Mouse (Mus musculus) natural killer cell, adult 2 months (primary cell): Measurements from ENCODE around the gene Map7.

Source experiments
- DNase-seq, 2 experiments: peaks; one replicate each; pipeline ENCODE4 v3.0.0; 2022; ENCODE audit warnings: low spot score in 2 of 2

Map7 gene

DNA sequence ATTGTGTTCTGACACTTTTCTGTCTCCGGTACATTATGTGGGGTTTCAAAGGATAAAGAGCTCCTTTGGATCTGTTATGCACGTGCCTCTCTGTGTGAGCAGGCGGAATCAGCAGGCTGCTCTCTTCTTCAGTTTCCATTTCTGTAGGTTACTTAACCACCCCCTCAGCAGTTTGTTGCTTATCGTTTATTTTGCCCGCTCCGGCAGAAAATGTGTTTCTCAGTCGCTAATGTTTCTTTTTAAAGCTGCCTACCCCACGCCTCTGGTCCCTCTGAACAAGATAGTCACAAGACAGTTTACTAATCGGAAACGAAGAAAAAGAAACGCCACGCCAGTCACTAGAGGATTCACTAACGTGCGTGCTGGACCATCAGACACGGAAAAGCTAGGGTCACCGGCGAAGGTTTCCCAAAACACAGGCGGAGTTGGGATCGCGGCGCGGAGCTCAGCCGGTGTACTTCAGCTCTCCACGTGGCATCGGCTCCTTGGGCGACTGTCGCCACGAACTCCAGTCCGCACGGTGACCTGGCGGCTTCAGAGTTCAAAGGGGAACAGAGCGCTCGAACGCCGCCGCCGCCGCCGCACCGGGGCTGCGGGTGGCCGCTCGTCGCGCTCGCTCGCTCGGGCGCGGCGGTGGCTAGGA, at the start of gene Map7:
Gene Map7 (plus strand): TSS at position 342 of the 643 bp plus-strand sequence.
- no peak for DNase-seq

DNA sequence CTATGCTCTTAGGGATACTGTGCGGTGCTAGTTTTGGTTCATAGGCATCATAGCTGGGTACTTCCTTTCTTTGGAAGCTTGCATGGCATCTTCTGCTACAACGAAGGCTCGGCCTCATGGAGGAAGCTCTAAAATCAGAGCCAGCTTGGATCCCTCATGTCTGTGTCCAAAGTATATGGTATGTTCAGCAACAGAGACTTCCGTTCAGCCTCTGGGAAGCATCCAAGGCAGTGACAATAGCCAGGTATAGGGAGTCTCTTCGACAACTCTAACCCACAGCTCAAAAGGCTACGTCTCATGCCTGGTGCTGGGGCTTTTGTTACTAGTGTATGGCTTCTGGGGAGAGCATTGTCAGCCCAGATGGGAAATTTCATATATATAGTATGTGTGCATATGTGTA, 46.8 kb upstream of the Map7 start:
- no peak for DNase-seq

DNA sequence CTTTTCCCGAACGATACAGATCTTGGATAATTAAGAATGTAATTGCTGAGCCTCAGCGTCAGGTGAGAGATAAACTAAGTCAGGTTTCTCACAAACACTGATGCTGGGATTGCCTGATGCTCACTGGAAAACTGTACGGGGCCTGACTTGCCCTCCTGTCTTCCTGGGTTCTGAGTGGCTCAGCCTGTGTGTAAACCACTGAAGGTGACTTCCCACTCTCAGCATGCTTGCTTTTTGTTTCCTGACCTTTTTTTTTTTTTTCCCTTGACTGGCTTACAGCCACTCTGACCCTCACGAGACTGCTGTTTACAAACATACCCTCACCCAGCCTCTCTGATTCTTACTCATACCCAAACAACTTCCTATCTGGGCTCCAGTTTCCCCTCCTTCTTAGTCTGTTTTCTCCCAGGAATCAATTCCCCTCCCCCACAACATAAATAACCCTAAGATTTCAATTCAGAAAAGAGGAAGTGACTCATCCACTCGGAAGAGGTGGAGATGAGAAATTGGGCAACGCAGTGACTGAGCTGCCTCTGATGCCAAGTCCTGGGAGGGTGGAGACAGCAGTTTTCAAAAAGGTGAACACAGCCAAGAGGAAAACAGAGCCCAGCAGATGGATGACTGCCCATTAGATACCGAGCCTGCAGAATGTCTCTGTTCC, 43.9 kb upstream of the Map7 start:
- peak; percentile 43 to 50 for DNase-seq

DNA sequence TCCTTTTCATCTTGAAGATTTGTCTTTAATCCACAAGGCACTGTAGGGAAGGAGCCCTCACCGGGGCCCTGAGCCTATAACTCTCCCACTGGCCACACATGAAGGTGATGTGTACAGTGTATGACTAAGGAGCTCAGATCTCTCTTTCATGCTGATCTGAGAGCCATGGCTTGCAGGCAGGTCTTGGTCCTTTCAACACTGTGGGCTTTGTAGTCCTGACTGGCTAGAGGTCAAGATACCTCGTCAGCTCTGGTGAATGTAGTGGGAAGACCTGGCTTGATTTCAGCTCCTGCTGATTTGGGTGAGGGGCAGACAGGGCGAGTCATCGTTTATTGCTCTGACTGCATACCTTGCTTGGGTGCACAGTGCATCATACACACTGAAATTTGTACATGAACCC, 42.7 kb upstream of the Map7 start:
- no peak for DNase-seq

DNA sequence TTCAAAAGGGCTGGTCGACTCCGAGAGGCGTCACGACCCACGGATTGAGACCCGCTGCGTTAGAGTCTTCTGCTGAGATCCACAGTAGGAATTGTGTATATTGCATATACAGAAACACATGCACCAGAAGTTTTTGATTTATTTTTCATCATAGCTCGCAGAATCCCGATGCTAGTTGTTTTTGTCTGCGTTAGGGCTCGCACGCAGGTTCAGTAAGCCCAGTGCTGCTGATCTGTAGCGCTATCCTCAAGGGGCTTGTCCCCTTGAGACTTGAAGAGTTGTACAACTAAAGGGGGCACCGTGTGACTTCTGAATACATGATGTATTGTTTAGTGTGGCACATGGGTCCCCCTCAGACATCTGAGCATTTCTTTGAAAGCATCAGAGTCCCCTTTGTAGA, 41.2 kb upstream of the Map7 start:
- no peak for DNase-seq

DNA sequence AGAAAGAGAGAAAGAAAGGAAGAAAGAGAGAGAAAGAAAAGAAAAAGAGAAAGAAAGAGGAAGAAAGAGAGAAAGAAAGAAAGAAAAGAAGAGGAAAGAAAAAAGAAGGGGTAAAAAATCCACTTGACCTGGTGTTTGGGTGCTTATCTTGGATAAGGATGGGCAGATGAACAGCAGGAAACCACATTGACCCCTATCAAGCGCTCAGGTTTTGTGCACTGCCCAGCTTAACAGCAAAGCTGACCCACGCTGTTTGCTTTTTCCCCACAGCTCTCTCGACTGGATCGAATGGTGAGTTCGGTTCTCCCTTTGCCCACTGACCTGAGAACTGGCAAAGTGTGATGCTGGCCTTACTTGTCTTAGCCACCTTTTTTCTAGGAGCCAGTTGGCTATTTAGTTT, 36.8 kb upstream of the Map7 start:
- DNase-seq: no peak

DNA sequence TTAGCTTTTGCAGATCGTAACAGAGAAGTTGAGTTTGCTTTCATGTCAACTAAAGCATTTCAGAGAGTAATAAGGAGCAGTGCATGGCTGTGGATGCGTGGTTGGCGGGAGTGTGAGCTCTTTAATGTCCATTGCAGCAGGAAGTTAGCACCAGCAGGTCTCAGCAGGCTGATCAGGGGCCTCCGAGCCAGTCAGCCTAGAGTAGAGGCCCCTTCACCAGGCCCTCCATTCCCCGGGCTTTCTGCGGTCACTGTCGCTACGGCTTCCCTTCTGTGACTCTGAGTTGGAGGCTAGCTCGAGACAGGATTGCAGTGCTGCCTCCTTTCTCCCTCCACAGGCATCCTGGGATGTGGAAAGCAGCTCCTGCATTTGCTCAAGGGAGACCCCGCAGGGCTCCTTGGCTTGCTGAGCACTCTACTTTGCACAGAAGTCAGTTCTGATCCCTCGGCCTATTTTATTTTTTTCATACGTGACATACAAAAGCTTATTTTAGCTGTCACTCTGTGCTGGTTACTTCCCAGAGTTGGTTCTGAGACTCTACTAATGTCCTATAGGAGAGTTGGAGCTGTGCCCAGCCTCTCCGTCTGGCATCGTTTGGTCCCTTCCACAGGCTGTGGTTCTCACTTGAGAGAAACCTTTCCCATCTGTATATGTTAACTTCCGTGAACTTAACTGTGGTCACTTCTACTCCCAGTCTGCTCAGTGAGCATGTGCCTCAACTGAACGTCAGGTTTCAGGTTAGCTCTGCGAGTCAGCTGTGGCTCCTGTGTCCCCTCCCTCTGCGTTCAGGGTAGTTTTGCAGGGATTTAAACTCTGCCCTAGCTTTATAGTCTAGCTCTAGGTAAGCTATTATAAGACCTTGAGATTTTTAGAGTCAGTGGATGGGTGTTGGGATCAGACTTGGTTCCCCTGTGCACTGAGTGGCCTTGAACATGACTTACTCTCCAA, 36.0 kb upstream of the Map7 start:
- DNase-seq: no peak

DNA sequence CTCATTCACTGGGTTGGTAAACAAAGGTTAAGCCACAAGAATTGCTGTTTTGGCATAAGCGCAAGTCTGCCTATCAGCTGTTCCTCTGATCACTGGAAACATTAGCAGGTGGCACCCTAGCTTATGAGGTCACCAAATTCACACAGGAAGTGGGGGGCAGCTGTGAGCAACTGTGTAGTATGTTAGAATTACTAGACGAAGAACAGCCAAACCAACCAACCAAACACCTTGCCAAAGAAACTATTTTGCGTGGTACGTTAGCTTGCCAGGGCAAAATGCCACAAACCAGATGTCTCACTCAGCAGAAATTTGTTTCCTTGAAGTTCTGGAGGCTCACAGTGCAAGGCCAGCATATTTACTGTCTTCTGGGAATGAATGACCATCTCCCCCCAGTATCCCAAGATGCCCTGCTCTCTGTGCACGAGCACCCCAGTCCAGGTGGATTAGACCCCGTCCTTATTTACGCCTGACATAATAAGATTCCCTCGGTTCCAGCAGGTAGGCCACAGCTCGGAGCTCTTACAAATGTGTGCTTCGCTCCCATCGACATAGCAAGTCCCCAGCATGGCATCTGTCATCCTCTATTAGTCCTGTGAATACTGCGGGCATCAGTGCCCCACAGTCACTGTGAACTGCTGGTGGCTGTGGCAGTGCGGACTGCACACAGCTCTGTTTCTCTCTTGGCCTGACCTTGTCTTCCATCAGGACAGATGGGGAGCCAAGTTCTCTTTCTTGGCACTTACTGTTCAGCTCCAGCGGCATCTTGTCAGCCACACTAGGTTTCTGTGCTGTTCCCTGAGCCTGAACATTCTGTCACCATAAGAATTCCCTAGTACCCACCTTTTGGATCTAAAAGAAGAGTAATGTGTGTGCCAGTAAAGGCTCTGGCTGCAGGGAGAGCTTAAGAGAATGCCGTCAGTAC, 28.5 kb upstream of the Map7 start:
- DNase-seq: peak; percentile 78 to 91

DNA sequence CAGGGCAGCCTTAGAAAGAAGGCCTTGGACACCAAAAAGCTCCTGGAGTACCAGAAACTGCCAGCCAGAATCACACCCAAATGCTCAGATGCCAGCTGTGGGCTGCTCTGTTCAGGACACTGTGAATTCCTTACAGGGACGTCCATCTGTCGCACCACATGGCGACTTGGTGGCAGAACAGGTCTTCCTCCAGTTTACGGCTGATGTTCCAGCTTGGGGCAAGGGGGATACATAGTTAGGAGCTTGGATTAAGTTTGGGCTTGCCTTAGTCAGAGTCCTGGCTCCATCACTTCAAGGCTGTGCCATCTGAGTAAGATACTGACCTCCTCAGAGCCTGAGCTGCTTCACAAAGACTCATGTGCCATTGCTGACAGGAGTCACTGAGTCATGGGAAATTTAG, 26.3 kb upstream of the Map7 start:
- no peak for DNase-seq

DNA sequence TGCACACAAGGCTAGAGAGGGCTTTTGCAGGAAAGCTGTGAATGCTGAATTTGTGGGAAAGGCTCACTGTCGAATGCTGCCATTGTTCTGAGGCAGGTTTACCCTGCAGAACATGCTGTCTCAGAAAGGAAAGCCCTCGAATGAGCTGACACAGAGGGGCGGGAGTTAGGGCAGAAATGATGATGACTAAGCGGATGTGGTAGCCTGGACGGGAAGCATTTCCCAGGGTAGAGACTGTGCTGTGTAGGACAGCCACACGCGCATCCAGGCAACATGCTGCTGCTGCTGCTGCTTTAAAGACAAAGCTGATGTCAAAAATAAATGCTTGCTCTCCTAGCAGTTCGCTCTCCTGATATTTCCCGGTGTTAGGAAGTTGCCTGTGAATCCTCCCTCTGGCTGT, 24.9 kb upstream of the Map7 start:
- peak; percentile 61 to 69 for DNase-seq

DNA sequence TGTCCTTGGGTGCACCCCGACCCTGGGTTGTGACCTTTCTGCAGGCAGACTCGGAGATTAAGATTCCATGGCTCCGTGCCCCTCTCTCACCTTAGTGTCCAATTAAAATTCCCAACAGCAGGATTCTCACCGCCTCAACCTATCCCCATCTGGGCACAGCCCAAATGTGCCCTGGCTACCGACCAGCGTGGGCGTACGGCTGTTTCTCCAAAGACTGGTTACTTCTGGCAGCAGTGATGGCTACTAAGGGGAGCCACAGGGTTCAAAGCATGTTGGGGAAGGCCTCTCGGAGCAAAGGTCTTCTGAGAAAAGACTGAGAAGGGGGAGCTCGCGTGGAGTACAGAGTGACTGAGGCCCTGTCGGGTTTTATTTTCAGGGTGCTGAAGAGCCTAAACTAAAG, 23.7 kb upstream of the Map7 start:
- DNase-seq: no peak

DNA sequence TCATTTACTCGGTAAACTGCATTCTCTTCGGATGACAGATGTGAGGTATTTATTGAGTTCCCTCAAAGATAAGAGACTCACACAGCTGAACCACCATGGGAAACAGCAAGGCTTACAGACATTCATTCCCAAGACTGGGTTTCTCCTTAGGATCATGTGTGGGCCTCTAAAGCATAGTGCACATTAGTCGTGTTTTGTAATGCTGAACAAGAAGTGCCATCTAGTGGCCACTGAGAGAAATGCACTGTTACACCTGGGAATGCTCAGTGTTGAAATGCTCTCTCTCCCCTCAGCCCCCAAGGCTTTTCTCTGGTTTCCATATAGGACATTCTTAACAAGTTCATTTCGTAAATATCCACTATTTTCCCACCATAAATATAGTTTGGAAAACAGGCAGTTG, 23.0 kb upstream of the Map7 start:
- DNase-seq: peak; percentile 36 to 48

DNA sequence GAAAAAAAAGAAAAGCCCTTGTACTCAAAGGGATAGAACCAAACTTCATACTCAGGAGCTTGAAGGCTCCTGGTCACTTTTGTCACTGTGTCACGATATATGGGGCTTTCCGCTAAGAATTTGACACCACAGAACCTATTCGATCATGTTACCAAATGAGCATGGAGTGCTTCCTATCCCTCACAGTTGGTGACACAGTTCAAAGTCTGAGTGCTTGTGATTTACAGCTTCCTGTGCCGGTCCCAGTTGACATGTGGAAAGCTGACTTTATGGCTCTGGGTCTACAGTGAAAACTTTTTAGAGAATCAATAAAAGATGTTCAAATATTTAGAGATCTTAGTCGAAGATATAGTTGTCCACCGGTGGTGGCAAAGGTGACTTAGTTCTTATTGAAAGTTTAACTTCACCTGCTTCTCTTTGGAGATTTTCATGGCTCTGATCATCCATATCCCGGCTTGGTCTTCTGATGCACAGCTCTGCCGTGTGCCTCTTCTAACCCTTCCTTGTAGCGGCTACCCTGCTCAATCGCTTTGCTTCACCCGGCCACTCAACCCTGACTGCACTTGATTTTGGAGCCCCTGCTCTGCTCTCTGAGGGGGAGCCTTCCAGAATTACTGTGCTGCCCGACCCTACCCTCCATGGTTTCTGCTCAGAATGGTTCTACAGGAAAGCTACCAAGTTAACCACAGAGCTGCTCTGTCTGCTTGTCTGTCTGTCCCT, 15.2 kb upstream of the Map7 start:
- no peak for DNase-seq

DNA sequence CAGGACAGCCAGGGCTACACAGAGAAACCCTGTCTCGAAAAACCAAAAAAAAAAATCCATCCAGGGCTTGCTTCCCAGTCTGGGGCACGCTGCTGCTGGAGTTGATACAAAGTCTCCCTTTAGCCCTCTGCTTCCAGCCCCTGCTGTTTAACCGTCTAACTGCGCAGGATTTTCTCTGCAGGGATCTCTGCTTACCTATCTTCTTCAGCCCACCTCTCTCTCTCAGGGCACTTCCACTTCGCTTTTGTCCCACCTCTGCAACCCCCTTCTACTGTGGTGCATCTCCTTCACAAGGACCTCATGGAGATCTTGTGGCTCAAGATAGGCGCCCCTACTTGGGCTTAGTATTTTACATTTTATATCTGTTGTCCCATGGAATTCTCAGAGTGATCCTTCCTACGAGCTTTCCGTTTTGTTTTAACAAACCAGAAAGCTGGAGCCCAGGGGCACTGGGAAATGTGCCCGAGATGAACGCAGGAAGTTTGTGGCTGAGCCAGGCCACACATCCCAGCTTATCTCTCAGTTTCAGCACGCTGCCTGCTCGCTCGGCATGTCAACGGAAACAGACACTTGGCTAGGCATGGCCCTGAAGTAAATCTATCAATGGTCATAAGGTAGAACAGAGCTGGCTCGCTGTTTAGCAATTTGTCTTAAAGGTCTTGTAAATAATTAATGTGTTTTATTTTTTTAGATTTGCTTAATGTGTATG, 12.8 kb upstream of the Map7 start:
- DNase-seq: no peak

DNA sequence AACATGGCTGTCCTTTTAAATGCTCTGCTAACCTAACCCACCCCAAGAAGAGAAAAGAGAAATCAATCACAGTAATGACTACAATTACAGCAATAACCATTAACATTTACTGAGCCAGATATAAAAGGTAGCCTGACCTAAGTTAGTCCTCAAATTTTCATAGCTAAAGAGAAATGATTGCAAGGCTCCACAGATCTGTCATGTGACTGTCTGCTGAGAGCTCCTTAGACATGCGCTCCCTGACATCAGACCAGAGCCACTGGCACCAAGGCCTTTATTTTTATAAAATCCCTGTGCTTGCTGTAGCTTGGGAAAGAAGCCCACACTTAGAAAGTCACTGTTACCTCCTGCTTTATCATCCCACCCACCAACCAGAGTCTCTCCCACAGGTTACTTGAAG, 11.8 kb upstream of the Map7 start:
- DNase-seq: no peak

DNA sequence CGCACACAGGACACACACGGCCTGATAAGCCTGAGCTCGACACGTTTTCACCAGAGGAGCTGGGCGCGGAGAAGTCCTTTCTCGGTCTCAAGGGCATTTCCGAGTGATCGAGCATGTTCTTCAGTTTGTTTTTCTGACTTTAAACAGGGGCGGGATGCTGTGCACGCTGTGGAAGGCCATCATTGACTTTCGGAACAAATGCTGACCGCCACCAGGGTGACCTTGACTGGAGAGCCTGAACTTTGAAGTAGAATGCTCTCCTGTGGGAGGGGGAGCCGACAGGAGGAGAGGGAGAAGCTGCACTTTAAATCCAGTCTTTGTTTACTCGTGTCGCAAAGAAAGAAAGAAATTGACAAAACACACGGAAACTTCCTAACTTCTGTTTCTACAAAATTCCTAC, 6.9 kb upstream of the Map7 start:
- no peak for DNase-seq

DNA sequence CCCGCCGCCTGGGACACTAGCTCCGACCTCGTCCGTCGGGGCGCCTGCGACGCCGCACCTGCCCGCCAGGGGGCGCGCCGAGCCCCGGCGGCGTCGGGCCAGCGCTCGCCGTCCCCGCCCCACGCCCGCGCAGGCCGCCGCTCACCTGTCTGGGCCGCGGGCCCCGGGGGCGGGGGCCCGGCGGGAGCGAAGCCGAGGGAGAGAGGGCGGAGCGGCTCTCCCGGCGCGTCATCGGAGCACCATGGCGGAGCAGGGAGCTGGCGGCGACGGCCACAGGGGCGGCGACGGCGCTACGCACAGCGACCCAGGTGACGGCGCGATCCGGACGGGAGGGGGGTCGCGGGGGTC, 476 bp downstream of the Map7 start:
- DNase-seq: peak; percentile 20 to 35

DNA sequence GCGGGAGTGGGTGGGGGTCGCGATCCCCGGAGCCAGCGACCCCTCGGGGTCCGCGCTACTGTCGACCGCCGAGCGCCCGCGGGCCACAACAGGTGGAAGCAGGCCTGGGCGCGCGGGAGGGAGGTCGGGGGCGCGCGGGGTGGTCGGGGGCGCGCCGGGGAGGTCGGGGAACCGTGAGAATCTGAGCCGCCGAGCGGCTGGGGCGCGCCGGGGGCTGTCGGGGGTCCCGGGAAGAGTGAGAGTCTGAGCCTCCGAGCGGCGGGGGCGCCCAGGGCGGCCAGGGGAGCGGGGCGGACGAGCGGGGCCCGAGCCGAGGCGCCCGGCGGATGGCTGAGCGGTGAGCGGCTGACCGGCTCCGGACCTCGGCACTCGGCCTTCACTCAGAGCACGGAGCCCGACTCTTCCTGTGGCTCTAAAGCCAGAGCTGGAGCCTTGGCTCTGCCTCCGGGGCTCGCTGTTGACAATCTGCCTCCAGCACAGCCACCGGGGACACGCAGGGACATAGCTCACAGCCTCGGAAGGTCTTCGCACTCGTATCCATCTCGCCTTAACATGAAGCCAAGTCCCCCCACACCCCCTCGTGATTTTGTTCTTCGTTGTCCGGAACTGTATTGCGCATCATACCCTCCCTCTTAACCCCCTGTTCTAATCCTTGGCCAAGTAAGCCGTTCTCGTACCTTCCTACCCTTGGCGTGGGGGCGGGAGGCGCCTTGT, 1.0 kb downstream of the Map7 start:
- peak; percentile 17 to 26 for DNase-seq

DNA sequence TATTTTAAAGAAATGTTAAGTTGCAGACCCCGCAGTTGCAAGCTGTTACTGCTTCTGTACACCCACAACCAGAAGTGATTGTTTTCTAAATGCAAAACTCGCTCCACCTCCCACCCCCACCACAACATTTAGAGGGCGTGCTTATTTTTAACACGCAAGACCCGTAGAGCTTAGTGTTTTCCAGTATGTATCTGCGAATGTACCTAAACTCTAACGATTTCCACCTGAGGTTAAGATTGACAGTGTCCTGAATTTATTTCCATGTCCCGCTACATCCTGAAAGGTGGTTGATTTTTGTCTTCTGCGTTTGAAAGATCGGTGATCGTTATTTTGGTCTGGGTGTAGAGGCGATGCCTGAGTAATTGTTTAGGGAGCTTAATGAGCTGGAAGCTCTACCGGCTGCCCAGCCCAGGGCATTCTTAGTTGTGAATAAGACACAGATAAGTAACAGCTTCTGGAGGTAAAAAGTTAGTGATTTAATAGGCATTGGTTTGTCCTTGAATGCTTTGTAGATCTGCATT, 1.6 kb downstream of the Map7 start:
- DNase-seq: no peak

DNA sequence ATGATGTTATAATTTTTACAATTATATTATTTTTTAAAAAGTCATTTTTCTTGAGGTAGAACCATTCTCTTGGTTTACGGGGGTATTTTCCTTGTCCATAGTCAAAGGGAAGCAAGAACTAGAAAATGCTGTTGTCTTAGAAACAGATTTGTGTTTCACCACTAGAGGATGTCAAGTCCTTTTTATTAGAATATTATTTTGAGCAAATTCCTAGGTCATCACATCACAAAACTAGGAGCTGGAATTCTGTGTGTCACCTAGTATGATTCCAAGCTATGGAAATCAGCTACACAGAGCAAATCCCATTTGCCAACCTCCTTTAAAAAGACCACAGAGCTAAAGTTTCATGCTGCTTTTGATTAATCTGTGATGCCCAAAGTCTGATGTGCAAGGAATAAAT, 3.9 kb downstream of the Map7 start:
- no peak for DNase-seq
